Comparison of ENCODE assay signal across 26 mouse cellular contexts in the genomic region with DNA sequence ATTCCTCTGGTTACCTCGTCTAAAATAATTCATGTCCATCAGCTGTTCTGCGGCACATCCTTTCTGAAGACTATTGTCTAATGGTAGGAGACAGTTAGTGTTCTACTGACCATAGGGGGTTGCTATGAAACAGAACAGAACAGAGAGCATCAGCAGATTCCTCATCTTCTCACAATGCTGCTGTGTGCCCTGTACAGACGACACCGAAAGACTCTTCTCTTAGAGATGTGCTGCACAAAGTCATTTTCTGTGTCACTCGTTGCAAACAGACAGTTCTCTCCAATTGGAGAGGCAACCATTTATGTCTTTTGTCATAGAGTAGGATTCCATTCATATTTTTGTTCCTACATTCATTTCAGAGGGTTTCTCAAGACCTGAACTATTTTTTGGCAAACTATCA. TPM values are rescaled to one million over a fixed set of nuclear protein-coding genes. Genes with fewer than 3 reads are reported as not detected.
DNase-seq lines count a peak whose midpoint lies in the region; ATAC-seq and TF ChIP-seq lines count a peak whose summit lies in the region.
"Had no signal": no experiment of that assay in that cellular context is flagged by ENCODE, and none has a peak within 500 bp of the region (broad histone marks: within the 10 kb centered on the region; RNA-seq: fewer than 3 reads in every experiment).

Gene 4933402D24Rik (minus strand): TSS at position 101 of the 400 bp plus-strand sequence.

- no peaks in the 10 kb centered on the region for H3K9me3 ChIP-seq in forebrain, embryonic 16.5 days (ENCODE audit: control insufficient read depth, low read length)
- H3K9me3 ChIP-seq in forebrain, embryonic 12.5 days: no peaks in the 10 kb centered on the region
- no peaks in the 10 kb centered on the region for H3K9me3 ChIP-seq in midbrain, embryonic 15.5 days
- H3K9me3 ChIP-seq in midbrain, embryonic 11.5 days (ENCODE audit: control insufficient read depth, low read length): no peaks in the 10 kb centered on the region
- H3K9me3 ChIP-seq in embryonic facial prominence, embryonic 14.5 days (ENCODE audit: control insufficient read depth, low read length): no peaks in the 10 kb centered on the region
- no peaks in the 10 kb centered on the region for H3K9me3 ChIP-seq in midbrain, postnatal 0 days (ENCODE audit: low read length)
- H3K9me3 ChIP-seq: G1E had no signal

- H3K4me1 ChIP-seq in forebrain, embryonic 16.5 days (replicated peaks; ENCODE audit: control insufficient read depth, insufficient read depth, low read length): peaks cover 27% of the 10 kb centered on the region
- peaks cover 20% of the 10 kb centered on the region for H3K4me1 ChIP-seq in forebrain, embryonic 12.5 days
- H3K4me1 ChIP-seq in midbrain, embryonic 15.5 days: peaks cover 40% of the 10 kb centered on the region
- H3K4me1 ChIP-seq in midbrain, embryonic 11.5 days (ENCODE audit: control insufficient read depth, insufficient read depth, low read length): peaks cover 5% of the 10 kb centered on the region
- H3K4me1 ChIP-seq in embryonic facial prominence, embryonic 14.5 days (ENCODE audit: control insufficient read depth, insufficient read depth, low read length): peaks cover 22% of the 10 kb centered on the region
- peaks cover 5% of the 10 kb centered on the region; the same call in 1 of the 2 replicates for H3K4me1 ChIP-seq in midbrain, postnatal 0 days (ENCODE audit: insufficient read depth, low read length)

- H3K4me3 ChIP-seq in forebrain, embryonic 16.5 days (replicated peaks; ENCODE audit: low read length): no peak within 1 kb of the TSS
- H3K4me3 ChIP-seq in forebrain, embryonic 12.5 days (replicated peaks): no peak within 1 kb of the TSS
- H3K4me3 ChIP-seq in midbrain, embryonic 15.5 days: no peak within 1 kb of the TSS
- H3K4me3 ChIP-seq in midbrain, embryonic 11.5 days (ENCODE audit: low read depth, low read length): no peak within 1 kb of the TSS
- H3K4me3 ChIP-seq in embryonic facial prominence, embryonic 14.5 days (ENCODE audit: low read depth, low read length): no peak within 1 kb of the TSS
- H3K4me3 ChIP-seq in midbrain, postnatal 0 days (ENCODE audit: low read depth, low read length): no peak within 1 kb of the TSS
- H3K4me3 ChIP-seq: erythroblast, embryonic 14.5 days had no signal

- H3K27ac ChIP-seq in forebrain, embryonic 16.5 days (ENCODE audit: low read length): peak within 1 kb of the TSS; percentile 80
- H3K27ac ChIP-seq in forebrain, embryonic 12.5 days: no peak within 1 kb of the TSS
- peak within 1 kb of the TSS; percentile 65 for H3K27ac ChIP-seq in midbrain, embryonic 15.5 days
- no peak within 1 kb of the TSS for H3K27ac ChIP-seq in midbrain, embryonic 11.5 days (ENCODE audit: low read depth, low read length)
- H3K27ac ChIP-seq in embryonic facial prominence, embryonic 14.5 days (replicated peaks; ENCODE audit: low read depth, low read length): peak within 1 kb of the TSS; percentile 62
- H3K27ac ChIP-seq in midbrain, postnatal 0 days (ENCODE audit: low read depth, low read length): peak within 1 kb of the TSS; percentile 3; the same call in 1 of the 2 replicates
- H3K27ac ChIP-seq: stomach, postnatal 0 days had no signal

- ATAC-seq in forebrain, embryonic 16.5 days: no peak
- ATAC-seq in forebrain, embryonic 12.5 days (ENCODE audit: low FRiP score): no peak
- ATAC-seq in midbrain, embryonic 15.5 days (replicated peaks): no peak
- no peak for ATAC-seq in midbrain, embryonic 11.5 days (ENCODE audit: low FRiP score)
- no peak for ATAC-seq in embryonic facial prominence, embryonic 14.5 days (ENCODE audit: low read depth)
- ATAC-seq in midbrain, postnatal 0 days (ENCODE audit: low FRiP score): no peak

- H3K36me3 ChIP-seq in forebrain, embryonic 16.5 days (ENCODE audit: control insufficient read depth, insufficient read depth): no peaks in the 10 kb centered on the region
- no peaks in the 10 kb centered on the region for H3K36me3 ChIP-seq in forebrain, embryonic 12.5 days (replicated peaks)
- H3K36me3 ChIP-seq in midbrain, embryonic 15.5 days (replicated peaks): no peaks in the 10 kb centered on the region
- H3K36me3 ChIP-seq in midbrain, embryonic 11.5 days (ENCODE audit: control insufficient read depth, insufficient read depth, low read length): no peaks in the 10 kb centered on the region
- H3K36me3 ChIP-seq in embryonic facial prominence, embryonic 14.5 days (ENCODE audit: control insufficient read depth, insufficient read depth, low read length): no peaks in the 10 kb centered on the region
- no peaks in the 10 kb centered on the region for H3K36me3 ChIP-seq in midbrain, postnatal 0 days (ENCODE audit: insufficient read depth, low read length)
- H3K36me3 ChIP-seq: G1E had no signal

- WGBS in forebrain, embryonic 16.5 days: 71% methylated on average over 5 of the region's 5 CpGs
- 84% methylated on average over 5 of the region's 5 CpGs for WGBS in forebrain, embryonic 12.5 days
- WGBS in midbrain, embryonic 15.5 days: 68% methylated on average over 5 of the region's 5 CpGs
- WGBS in midbrain, embryonic 11.5 days: 82% methylated on average over 5 of the region's 5 CpGs
- WGBS in embryonic facial prominence, embryonic 14.5 days: 57% methylated on average over 5 of the region's 5 CpGs
- 63% methylated on average over 5 of the region's 5 CpGs for WGBS in midbrain, postnatal 0 days

- no peak within 1 kb of the TSS for H3K9ac ChIP-seq in forebrain, embryonic 16.5 days (replicated peaks; ENCODE audit: low read depth, low read length)
- no peak within 1 kb of the TSS for H3K9ac ChIP-seq in forebrain, embryonic 12.5 days
- H3K9ac ChIP-seq in midbrain, embryonic 15.5 days: no peak within 1 kb of the TSS
- H3K9ac ChIP-seq in midbrain, embryonic 11.5 days (ENCODE audit: low read length): no peak within 1 kb of the TSS
- no peak within 1 kb of the TSS for H3K9ac ChIP-seq in embryonic facial prominence, embryonic 14.5 days (ENCODE audit: low read depth, low read length)
- no peak within 1 kb of the TSS for H3K9ac ChIP-seq in midbrain, postnatal 0 days (replicated peaks; ENCODE audit: low read length, poor library complexity, severe bottlenecking)

- H3K27me3 ChIP-seq in forebrain, embryonic 16.5 days (replicated peaks; ENCODE audit: control insufficient read depth, insufficient read depth, low read length): no peaks in the 10 kb centered on the region
- H3K27me3 ChIP-seq in forebrain, embryonic 12.5 days: no peaks in the 10 kb centered on the region
- H3K27me3 ChIP-seq in midbrain, embryonic 15.5 days (replicated peaks): no peaks in the 10 kb centered on the region
- H3K27me3 ChIP-seq in midbrain, embryonic 11.5 days (ENCODE audit: control insufficient read depth, insufficient read depth, low read length): no peaks in the 10 kb centered on the region
- H3K27me3 ChIP-seq in embryonic facial prominence, embryonic 14.5 days (replicated peaks; ENCODE audit: control insufficient read depth, insufficient read depth, low read length): no peaks in the 10 kb centered on the region
- no peaks in the 10 kb centered on the region for H3K27me3 ChIP-seq in midbrain, postnatal 0 days (ENCODE audit: insufficient read depth, low read length)

- no peak for TF ChIP-seq CTCF in midbrain, postnatal 0 days (IDR thresholded peaks at IDR 0.05)

- DNase-seq in midbrain, embryonic 11.5 days (ENCODE audit: low spot score, missing footprints): no peak
- no peak for DNase-seq in embryonic facial prominence, embryonic 14.5 days (ENCODE audit: low spot score)
- no peak for DNase-seq in midbrain, postnatal 0 days (ENCODE audit: low spot score)
- no peak for DNase-seq in urinary bladder, postnatal 10 days (ENCODE audit: low spot score)
- DNase-seq in gastrocnemius, adult 18-20 months (ENCODE audit: low spot score): no peak
- DNase-seq: adrenal gland, postnatal 14 days; cerebellum, postnatal 10 days; kidney, adult 18-20 months; kidney, postnatal 25 days; liver; lung, postnatal 10 days; retina, postnatal 1 day; right cerebral cortex, postnatal 4 days; thymus, postnatal 25 days had no signal

- H3K4me2 ChIP-seq in forebrain, embryonic 16.5 days (ENCODE audit: low read length): 0 out of 2 replicates have a peak within 1 kb of the TSS, but pooled peaks have one; percentile 13
- H3K4me2 ChIP-seq in forebrain, embryonic 12.5 days: no peak within 1 kb of the TSS
- H3K4me2 ChIP-seq in midbrain, embryonic 15.5 days: no peak within 1 kb of the TSS; the same call in 1 of the 2 replicates
- H3K4me2 ChIP-seq in midbrain, embryonic 11.5 days: no peak within 1 kb of the TSS
- H3K4me2 ChIP-seq in embryonic facial prominence, embryonic 14.5 days (ENCODE audit: low read depth, low read length): peak within 1 kb of the TSS; percentile 7; the same call in 1 of the 2 replicates
- no peak within 1 kb of the TSS for H3K4me2 ChIP-seq in midbrain, postnatal 0 days (ENCODE audit: low read depth, low read length, poor library complexity, severe bottlenecking)

RNA-seq across cellular contexts. Expression of gene 4933402D24Rik, which starts in this region (rescaled TPM):
- 0.22 and 0.38 TPM in 2 replicates for polyA plus RNA-seq in forebrain, embryonic 16.5 days (2015; fragmentation: Nextera tagmentation; extraction: Ambion mirVana)
- polyA plus RNA-seq in forebrain, embryonic 12.5 days (2016; fragmentation: Nextera tagmentation; extraction: Ambion mirVana): 0.33 and 0.38 TPM in 2 replicates
- polyA plus RNA-seq in midbrain, embryonic 15.5 days (2015; fragmentation: Nextera tagmentation; extraction: Ambion mirVana): 0.22 and 0.49 TPM in 2 replicates
- polyA plus RNA-seq in midbrain, embryonic 11.5 days (2014; fragmentation: Nextera tagmentation; extraction: Ambion mirVana): 0.07 and 0.23 TPM in 2 replicates
- polyA plus RNA-seq in embryonic facial prominence, embryonic 14.5 days (2014; fragmentation: Nextera tagmentation; extraction: Ambion mirVana): 0.26 and 0.43 TPM in 2 replicates
- total RNA-seq in midbrain, postnatal 0 days (2014; rRNA removed): not detected in 2 replicates
- 0.31 and 0.42 TPM in 2 replicates for polyA plus RNA-seq in midbrain, postnatal 0 days (2015; fragmentation: Nextera tagmentation; extraction: Ambion mirVana)
- not detected for total RNA-seq in gastrocnemius, adult 18-20 months (2021)
- total RNA-seq: adrenal gland, postnatal 14 days; gastrocnemius, postnatal 4 days; hematopoietic stem cell, adult 5-6 weeks; megakaryocyte progenitor cell, adult 5-6 weeks; monocyte, adult 5-6 weeks had no signal
- polyA plus RNA-seq: erythroblast, embryonic 14.5 days; G1E; heart, embryonic 16.5 days; liver, embryonic 16.5 days; stomach, postnatal 0 days had no signal

Comparison
In these comparisons a context has a peak if more than half of its experiments do, and no peak if none do; other contexts are left out.
1. H3K27ac ChIP-seq: peak in forebrain, embryonic 16.5 days (single experiment), midbrain, embryonic 15.5 days (single experiment), embryonic facial prominence, embryonic 14.5 days (single experiment) and midbrain, postnatal 0 days (single experiment); none in forebrain, embryonic 12.5 days (single experiment) and midbrain, embryonic 11.5 days (single experiment).
2. H3K4me2 ChIP-seq: peak in forebrain, embryonic 16.5 days (single experiment) and embryonic facial prominence, embryonic 14.5 days (single experiment); none in forebrain, embryonic 12.5 days (single experiment), midbrain, embryonic 15.5 days (single experiment), midbrain, embryonic 11.5 days (single experiment) and midbrain, postnatal 0 days (single experiment).